Mouse (Mus musculus) cerebellum, adult 9-10 months (tissue): ENCODE measurements around the gene Etl4.

Experiments used
- DNase-seq: peaks from one replicate; pipeline ENCODE4 v3.0.0; 2022

Etl4 gene

DNA sequence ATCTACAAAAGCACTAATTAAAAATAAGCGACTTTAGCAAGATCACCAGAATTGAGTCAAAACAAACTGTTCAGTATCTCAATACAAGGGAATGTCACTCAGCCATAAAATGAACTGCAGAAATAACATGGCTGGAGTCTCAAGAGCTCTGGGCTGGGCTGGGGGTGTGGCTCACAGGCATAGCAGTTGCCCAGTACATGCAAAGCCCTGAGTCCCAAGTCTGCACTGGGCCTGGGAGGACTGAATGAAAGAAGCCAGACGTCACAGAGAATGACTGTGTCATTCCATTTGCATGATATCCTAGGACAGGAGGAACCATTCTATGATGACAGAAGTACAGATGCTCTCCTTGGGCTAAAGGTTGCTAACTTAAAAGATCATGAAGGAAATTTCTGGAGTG is 864.9 kb downstream of the Etl4 start:
- DNase-seq, result no peak

DNA sequence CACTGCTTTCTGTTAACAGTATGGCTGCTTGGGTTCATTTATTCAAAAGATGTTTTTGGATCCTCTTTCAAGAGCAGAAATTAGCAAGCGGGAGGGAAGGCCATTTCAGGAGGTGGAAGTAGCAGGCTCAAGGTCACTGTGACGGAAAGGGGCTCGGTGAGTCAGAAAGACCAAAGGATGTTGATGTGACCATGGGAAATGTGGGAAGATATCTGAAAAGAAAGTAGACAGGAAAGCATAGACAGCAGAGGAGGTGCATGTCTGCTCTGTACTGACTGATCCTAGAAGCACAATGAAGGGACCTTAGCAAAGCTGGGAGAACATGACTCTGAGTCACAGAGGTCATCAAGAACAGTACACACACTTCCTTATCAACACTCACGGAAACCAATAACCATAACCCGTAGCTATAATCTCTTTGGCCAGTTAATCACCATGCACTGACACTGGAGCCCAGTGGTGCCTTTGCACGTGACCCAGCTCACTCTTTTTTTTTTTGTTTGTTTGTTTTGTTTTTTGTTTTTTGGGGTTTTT is 866.7 kb downstream of the Etl4 start:
- no peak for DNase-seq

DNA sequence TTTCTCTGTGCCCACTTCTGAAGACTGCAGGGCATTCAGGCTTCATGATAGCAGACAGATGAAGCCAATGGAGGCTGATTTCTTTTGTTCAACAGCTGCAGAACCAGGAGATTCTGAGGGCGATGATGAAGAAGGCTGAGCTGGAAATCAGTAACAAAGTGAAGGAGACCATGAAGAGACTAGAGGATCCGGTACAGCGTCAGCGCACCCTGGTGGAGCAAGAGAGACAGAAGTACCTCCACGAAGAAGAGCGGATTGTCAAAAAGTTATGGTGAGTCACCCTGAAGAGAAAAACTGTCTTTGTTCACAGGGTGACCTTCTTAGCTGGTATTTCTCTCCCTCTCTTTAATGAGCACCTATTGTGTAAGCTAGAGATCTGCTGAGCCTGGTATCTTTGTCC is 868.4 kb downstream of the Etl4 start:
- no peak for DNase-seq

DNA sequence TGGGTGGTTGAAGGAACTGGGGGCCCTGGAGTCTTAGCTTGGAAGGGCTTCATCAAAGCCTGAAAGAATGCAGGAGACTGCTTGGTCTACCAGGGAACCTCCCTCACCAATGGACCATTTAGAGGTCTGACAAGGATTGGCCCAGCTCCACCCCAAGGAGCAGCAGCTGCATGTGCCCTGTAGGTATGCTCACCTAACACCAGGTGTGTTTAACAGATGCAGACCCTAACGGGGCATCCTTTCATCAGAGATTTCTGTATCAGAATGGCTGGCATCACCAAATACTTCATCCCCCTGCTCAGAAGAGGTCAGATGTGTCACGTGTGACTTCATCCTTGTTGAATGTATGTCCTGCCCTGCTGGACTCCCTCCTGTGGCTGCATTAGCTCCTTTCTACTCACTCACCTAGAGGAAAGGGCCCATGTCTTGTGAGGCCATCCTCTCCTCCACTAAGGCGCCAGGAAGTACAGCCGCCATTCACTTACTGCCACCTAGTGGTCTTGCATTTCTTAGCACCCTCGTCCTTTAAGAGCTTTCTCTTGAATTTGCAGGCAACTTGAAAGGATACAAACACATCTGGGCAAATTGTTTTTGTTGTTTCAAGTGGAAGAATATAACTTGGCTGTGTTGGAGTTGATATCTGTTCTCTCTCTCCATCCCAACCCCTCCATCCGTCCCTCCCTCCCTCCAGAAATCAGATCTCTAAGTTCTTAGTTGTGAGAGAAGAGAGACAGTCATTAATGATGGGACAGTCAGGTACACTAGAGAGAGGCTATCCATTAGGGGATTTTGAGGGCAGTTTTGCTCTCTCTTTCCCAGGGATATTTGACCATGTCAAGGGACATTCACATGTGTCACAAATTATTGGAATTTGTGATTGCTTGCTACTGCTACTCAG is 870.2 kb downstream of the Etl4 start:
- peak; percentile 34 for DNase-seq

DNA sequence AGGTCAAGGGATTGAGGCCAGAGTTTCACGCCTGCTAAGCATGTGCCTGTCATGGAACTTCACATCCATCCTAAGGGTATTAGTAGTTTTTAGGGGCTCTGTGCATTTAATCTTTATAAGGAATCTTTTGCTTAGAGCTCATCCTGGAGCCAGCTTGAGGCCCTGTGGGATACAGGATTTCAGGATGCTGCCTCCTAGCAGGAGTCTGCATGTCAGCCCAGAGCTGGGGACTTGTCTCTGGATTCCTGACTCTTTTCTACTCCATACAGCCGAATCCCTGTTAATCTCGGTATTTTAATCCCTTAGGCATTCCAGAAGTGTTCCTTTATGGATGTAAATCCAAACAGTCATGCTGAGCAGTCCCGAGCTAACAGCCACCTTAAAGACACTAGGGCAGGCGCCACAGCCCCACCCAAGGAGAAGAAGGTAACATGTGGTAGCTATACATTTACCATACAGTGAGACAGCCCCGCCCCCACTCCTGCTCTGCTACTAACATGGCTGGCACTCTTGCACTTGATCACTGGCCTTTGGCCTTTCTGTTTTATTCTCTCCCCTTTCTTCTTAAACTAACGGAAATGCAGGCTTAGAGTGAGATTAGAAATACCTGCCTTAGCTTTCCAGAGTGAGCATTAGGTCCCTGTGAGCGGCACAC is 891.8 kb downstream of the Etl4 start:
- DNase-seq, result peak; percentile 34

DNA sequence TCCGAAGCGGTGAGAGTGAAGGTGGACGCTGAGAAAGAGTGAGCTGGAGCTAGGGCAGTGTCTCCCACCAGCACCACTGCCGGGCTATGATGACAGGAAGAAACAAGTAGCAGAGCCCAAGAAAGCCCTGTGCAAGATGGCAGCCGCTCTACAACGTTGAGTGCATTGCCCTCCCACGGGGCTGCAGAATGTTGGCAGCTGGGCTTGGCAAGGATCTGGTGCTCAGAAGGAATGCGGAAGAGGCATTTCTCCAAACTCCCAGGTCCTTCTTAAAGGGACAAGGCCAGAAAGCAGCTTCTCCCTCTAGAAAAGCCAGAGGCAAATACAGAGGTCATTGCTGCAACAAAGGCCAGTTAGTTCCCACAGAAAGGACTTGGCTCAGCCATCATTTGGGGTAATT is 901.9 kb downstream of the Etl4 start:
- DNase-seq, result no peak

DNA sequence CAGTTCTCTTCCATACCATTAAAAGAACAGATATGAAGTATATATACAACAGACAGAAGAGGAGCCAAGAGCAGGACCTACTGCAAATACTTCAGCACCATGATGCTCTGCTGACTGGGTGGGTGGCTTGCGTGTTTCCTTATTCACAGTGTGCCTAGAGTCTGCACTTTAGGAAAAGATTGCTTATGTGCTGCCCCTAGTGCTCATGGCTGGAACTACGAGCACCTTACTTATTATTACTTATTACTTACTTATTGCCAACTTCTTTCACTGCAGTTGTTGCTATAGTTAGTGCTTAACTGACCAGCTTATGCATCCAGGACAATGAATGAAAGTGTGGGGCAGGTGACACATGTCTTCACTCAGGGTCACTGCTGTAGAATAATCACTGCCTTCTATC is 904.4 kb downstream of the Etl4 start:
- DNase-seq, result no peak

DNA sequence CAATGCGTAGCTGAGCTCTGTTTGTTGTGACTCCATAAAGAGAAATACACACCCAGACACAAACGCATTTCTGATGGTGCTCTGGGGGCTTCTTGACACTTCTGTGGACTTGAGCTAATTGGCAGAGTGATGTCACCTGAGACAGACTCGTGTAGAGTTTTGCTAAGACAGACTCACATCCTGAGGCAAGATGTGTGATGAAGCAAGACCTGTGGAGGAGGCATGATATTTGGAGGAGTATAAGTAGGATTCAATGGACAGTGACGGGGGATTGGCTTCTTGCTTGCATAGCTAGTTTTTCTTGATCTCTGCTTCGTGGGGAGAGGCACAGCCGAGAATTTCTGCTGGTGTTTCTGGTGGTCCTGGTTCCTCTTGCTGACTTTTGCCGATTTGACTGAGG is 908.6 kb downstream of the Etl4 start:
- DNase-seq, result no peak

DNA sequence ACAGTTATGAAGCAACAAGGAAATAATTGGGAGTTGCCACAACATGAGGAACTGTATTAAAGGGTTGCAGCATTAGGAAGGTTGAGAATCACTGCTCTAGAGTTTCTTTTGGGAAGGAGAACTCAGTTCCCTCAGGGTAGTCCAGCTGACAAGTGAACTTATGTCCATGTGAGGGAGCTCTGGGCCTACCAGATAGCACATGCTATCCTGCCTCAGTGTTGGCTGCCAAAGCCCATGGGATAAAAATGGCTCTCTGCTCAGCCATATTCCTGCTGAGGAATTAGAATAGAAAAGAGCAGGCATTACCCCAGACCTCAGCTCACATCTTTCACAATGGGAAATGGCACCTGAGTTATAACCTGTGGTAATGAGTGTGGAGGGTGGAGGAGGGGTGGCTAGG is 916.7 kb downstream of the Etl4 start:
- DNase-seq, result no peak

DNA sequence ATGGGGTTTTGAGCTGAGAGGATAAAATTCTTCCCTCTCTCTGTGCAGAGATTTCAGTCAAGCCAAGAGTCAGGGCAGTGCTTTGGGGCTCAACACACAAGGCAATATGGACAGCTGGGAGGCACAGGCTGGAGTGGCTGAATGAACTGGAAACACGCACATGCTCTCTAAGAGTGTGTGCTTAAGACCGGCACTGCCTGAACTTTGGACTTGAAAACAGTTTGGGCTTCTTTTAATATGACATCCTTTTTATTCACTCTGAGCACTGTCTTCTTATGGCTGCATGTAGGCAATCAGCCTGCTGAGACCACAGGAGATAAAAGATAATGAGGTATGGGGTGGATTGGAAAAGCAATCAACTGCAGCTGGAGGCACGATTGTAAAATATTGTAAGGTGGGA is 921.3 kb downstream of the Etl4 start:
- DNase-seq, result no peak

DNA sequence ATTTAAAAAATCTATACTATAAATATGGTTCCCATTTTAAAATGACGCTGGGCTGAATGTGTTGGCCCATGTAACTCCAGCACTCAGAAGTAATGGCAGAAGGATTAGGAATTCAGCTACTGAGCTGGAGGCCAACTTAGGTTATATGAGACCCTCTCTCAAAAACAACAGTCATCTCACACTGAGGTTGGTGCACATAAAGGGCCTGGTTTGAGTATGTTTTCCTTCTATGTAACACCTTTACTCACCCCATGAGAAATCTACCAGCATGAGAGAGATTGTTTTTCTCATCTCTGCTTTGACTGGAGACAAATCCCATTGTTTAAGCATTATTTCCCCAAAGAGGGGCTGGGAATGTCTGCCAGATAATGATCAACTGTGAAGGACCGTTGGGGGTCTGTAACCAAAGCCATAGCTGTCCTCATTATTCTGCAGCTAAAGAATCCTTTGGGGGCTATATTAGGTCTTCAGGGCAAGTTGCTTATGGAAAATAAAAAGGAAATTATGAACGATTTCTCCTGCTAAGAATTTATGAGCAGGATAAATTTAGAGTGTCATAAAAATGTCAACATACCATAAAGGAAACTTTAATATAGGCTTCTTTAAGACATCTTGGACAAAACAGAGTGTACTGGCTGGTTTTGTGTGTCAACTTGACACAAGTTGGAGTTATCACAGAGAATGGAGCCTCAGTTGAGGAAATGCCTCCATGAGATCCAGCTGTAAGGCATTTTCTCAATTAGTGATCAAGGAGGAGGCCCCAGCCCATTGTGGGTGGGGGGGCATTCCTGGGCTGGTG is 922.2 kb downstream of the Etl4 start:
- DNase-seq, result no peak

DNA sequence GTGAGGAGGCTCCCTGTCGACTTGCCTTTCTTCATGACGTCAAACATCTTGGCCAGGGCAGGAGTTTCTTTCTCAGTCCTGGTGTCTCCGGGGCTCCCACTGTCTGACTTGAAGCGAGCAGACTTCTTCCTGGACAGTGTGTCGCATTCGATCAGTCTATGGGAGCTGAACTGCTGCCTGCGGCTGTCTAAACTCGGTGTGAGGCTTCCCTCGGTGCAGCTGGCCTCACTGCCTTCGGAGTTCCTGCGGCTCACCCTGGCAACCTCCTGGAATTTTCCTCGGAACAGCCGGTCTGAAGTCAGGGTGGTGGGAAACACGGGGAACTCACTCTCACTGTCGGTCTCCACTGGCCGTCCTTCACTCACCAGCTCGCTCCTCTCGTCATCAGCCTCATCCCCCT is 939.8 kb downstream of the Etl4 start:
- peak; percentile 46 for DNase-seq
